Mouse (Mus musculus) brain, embryonic 14.5 days (tissue): ENCODE results near the gene Fras1.

Experiments
- CTCF ChIP-seq: fragments of 200-500 bp; IDR thresholded peaks from 2 replicates; pipeline ENCODE4 v1.5.1; 2012; ENCODE audit warnings: inconsistent platforms, mild to moderate bottlenecking, moderate library complexity, borderline replicate concordance; ENCODE audit not compliant: insufficient read depth, insufficient read length; ENCODE audit errors: extremely low read depth
- POLR2A ChIP-seq: fragments of 200-500 bp; IDR thresholded peaks from 2 replicates; pipeline ENCODE4 v1.6.1; 2012; ENCODE audit warnings: mild to moderate bottlenecking, inconsistent platforms, borderline replicate concordance; ENCODE audit not compliant: poor library complexity, insufficient read depth, insufficient read length, severe bottlenecking; ENCODE audit errors: extremely low read depth

DNA sequence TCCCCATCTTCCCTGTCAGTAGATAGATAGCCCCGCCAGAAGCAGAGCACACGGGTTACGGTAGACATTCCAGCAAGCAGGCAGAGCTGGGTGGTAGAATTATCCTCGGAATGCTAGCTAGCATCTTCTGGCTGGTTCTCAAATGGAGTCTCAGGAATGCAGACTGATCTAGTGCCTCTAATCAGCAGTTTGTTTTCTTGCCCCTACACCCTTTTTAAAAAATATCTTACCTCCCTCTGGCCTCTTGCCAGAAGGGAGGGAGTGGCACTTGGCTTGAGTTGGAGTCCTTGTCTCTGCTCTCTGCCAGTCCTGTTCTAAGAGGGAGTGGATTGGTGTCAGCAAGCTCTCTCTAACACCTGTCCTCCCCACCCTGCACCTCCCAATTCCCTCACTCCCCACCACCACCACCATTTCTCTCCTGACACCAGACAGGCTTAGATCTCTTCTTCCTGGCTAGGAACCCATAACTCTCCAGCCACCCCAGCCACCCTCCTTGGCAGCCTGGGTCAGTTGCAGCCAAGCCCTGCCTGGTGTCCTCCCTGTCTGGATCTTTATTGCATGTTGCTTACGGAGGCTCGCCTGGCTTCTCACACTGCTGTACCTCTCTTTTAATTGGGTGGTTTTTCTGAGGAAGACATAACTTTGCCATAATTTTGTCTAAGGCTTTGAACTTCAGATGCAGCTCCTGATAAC lies 243.3 kb downstream of the Fras1 start:
- TF ChIP-seq POLR2A (no peak), CTCF (no peak)
